Mouse (Mus musculus) stomach, postnatal 0 days (tissue): ENCODE data around the gene Hyal2.

ENCODE experiments used
- CTCF ChIP-seq: IDR thresholded peaks from 2 replicates; pipeline ENCODE4 v1.5.1; 2016; ENCODE audit warnings: antibody characterized with exemption, low read depth, mild to moderate bottlenecking, moderate library complexity
- EP300 ChIP-seq: optimal IDR thresholded peaks from 2 replicates; pipeline ENCODE3; 2016; ENCODE audit warnings: antibody characterized with exemption

DNA sequence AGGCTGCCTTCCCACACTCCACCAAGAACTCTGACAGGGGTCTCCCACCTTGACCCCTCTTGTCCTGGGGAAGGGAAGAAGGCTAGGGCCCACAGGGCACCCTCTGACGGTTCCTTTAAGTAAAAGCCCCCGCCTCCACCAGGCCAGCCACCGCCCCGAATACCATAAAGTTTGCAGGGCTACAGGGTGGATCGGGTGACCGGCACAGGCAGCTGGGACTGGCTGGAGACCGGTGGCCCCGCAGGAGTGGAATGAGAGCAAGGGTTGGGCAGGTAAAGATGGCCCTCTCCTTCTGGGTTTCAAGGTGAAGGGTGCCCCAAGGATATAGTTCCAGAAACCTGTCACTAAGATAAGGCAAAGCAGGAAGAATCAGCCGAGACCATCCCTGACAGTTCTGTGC lies 38.8 kb downstream of the Hyal2 start:
- TF ChIP-seq CTCF (no peak), EP300 (no peak)
